In the genomic region with DNA sequence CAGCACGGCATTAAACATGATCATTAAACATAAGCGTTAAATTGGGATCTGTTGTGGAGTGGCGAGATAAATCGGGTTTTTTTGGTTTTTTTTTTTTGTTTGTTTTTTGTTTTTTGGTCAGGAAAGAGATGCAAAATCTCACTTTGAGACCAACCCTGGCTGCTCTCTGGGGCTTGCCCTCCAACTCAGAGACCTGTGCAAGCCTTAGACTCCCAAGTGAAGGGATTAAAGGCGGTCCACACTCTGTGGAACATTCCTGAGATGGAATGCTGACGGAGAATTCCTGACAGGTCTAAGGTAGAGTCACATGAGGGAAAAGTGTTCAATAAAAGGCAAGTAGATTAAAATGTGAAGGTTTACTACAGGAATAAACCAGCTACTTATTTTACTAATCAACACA, we compare ENCODE assay signal across 8 mouse cellular contexts. TPM values are rescaled to one million over a fixed set of nuclear protein-coding genes. Genes with fewer than 3 reads are reported as not detected.
A peak's percentile ranks its signal among the peaks of the same experiment; 100 is the strongest.
DNase-seq lines count a peak whose midpoint lies in the region; ATAC-seq and TF ChIP-seq lines count a peak whose summit lies in the region.

No protein-coding gene starts in this region.

- no peaks in the 10 kb centered on the region for H3K9me3 ChIP-seq in G1E (replicated peaks)
- H3K9me3 ChIP-seq in hindbrain, embryonic 13.5 days, result no peaks in the 10 kb centered on the region
- H3K9me3 ChIP-seq in liver, embryonic 14.5 days (ENCODE audit: control insufficient read depth, low read length), result no peaks in the 10 kb centered on the region

- TF ChIP-seq EP300 in liver, embryonic 14.5 days (IDR thresholded peaks at IDR 0.05; ENCODE audit: low read depth), result no peak

- no peak for ATAC-seq in G1E (ENCODE audit: extremely low read depth, insufficient number of reproducible peaks, low FRiP score, poor library complexity, severe bottlenecking)
- ATAC-seq in hindbrain, embryonic 13.5 days (ENCODE audit: low FRiP score), result no peak; the same call in 1 of the 2 replicates
- ATAC-seq in liver, embryonic 14.5 days (ENCODE audit: insufficient read depth), result no peak
- no peak for ATAC-seq in CD4-positive, CD25-positive, alpha-beta regulatory T cell, adult 4 months

- 5% methylated on average over 6 of the region's 6 CpGs for WGBS in hindbrain, embryonic 13.5 days
- WGBS in liver, embryonic 14.5 days (ENCODE audit: insufficient replicate concordance), result 13% methylated on average over 6 of the region's 6 CpGs

- peak overlapping the region; percentile 65 for H3K4me2 ChIP-seq in hindbrain, embryonic 13.5 days
- peak overlapping the region; percentile 76 for H3K4me2 ChIP-seq in liver, embryonic 14.5 days (ENCODE audit: low read depth)

- H3K27ac ChIP-seq in hindbrain, embryonic 13.5 days, result peak overlapping the region; percentile 92
- H3K27ac ChIP-seq in liver, embryonic 14.5 days, result peak overlapping the region; percentile 15; the same call in 1 of the 2 replicates

- TF ChIP-seq CTCF in G1E (IDR thresholded peaks at IDR 0.05; ENCODE audit: low read depth, low read length), result no peak
- no peak for TF ChIP-seq CTCF in liver, embryonic 14.5 days (IDR thresholded peaks at IDR 0.05; ENCODE audit: low read depth)

- peaks cover 11% of the 10 kb centered on the region for H3K36me3 ChIP-seq in G1E (replicated peaks)
- H3K36me3 ChIP-seq in hindbrain, embryonic 13.5 days, result no peaks in the 10 kb centered on the region
- no peaks in the 10 kb centered on the region for H3K36me3 ChIP-seq in liver, embryonic 14.5 days (replicated peaks; ENCODE audit: control insufficient read depth, insufficient read depth, low read depth)

- peak; percentile 31 for DNase-seq in embryo, embryonic 10 days (ENCODE audit: low spot score)
- no peak for DNase-seq in embryo, embryonic 9.5 days (ENCODE audit: extremely low spot score)
- DNase-seq in G1E (ENCODE audit: low spot score), result peak; percentile 13
- DNase-seq in liver, embryonic 14.5 days (ENCODE audit: low read depth in 3 of 3, low spot score in 3 of 3), result no peak
- no peak for DNase-seq in right cerebral cortex, adult 18-20 months
- DNase-seq in embryo, embryonic 10.5 days (ENCODE audit: low spot score), result no peak

- peak overlapping the region; percentile 88 for H3K9ac ChIP-seq in hindbrain, embryonic 13.5 days
- peak overlapping the region; percentile 54 for H3K9ac ChIP-seq in liver, embryonic 14.5 days (replicated peaks)

- peaks cover 2% of the 10 kb centered on the region; the same call in 1 of the 2 replicates for H3K27me3 ChIP-seq in G1E (ENCODE audit: insufficient read depth, low read length)
- peaks cover 3% of the 10 kb centered on the region; the same call in 1 of the 2 replicates for H3K27me3 ChIP-seq in hindbrain, embryonic 13.5 days
- no peaks in the 10 kb centered on the region for H3K27me3 ChIP-seq in liver, embryonic 14.5 days (ENCODE audit: control insufficient read depth, insufficient read depth, low read length)

- peak overlapping the region; percentile 99 for H3K4me3 ChIP-seq in G1E (ENCODE audit: low read depth, low read length)
- peak overlapping the region; percentile 88 for H3K4me3 ChIP-seq in hindbrain, embryonic 13.5 days
- H3K4me3 ChIP-seq in liver, embryonic 14.5 days (ENCODE audit: insufficient read depth in 1 of 2, low read depth in 2 of 2, low read length in 2 of 2), result peak overlapping the region; percentile 72 to 82

- H3K4me1 ChIP-seq in G1E (ENCODE audit: insufficient read depth, low read depth, low read length), result peaks cover 41% of the 10 kb centered on the region
- H3K4me1 ChIP-seq in hindbrain, embryonic 13.5 days (replicated peaks), result peaks cover 20% of the 10 kb centered on the region
- H3K4me1 ChIP-seq in liver, embryonic 14.5 days (replicated peaks; ENCODE audit: control insufficient read depth in 2 of 2, insufficient read depth in 2 of 2, low read length in 1 of 2), result 0 out of 4 replicates have a peak, but pooled peaks cover 2 to 4% of the 10 kb centered on the region in 2 experiments

RNA-seq across cellular contexts. Expression of gene Slc25a36, which starts 0.5 kb away (rescaled TPM):
- 417 and 425 TPM in 2 replicates for total RNA-seq in G1E (2014; fragmentation: Nextera tagmentation)
- total RNA-seq in G1E (2017), result 116 and 143 TPM in 2 replicates
- polyA plus RNA-seq in G1E (2012), result 6.3 and 6.9 TPM in 2 replicates
- 84.1 and 85.5 TPM in 2 replicates for polyA plus RNA-seq in hindbrain, embryonic 13.5 days (2015; fragmentation: Nextera tagmentation; extraction: Ambion mirVana)
- polyA plus RNA-seq in liver, embryonic 14.5 days (2012; rRNA removed), result 6.4 and 6.6 TPM in 2 replicates
- polyA plus RNA-seq in liver, embryonic 14.5 days (2014; fragmentation: Nextera tagmentation; extraction: Ambion mirVana), result 6.7 and 8.1 TPM in 2 replicates
- polyA plus RNA-seq in CD4-positive, CD25-positive, alpha-beta regulatory T cell, adult 4 months (2017; shearing (Covaris generic)), result 10 to 100 TPM; 67.5 to 77.7 TPM

Comparison
In these comparisons a context has a peak if more than half of its experiments do, and no peak if none do; other contexts are left out.
1. DNase-seq: peak in embryo, embryonic 10 days (single experiment) and G1E (single experiment); none in embryo, embryonic 9.5 days (single experiment), liver, embryonic 14.5 days (0 of 3), right cerebral cortex, adult 18-20 months (single experiment) and embryo, embryonic 10.5 days (single experiment).
2. Peak in every context shown above with its lines, with median percentiles within 50 percentile points of each other: H3K4me3 ChIP-seq.